Mouse (Mus musculus): ENCODE data around the gene Mrc1. TPM values are rescaled to one million over a fixed set of nuclear protein-coding genes. Genes with fewer than 3 reads are reported as not detected.

Mrc1 gene
- total and polyA plus RNA-seq, 3 experiments = 0.17 to 0.89 (median 0.73) TPM

- H3K27ac ChIP-seq (ENCODE audit: insufficient read depth, low read depth) = no peak overlapping the region
- no peak overlapping the region for H3K4me3 ChIP-seq (replicated peaks in 1 of 3; ENCODE audit: low read depth in 2 of 3, low read length in 2 of 3, poor library complexity in 1 of 3)
- no peaks in the 10 kb centered on the region for H3K36me3 ChIP-seq (replicated peaks in 1 of 2; ENCODE audit: control insufficient read depth in 1 of 2, insufficient read depth in 1 of 2, low read length in 1 of 2)
- TF ChIP-seq ETS1 (conservative IDR thresholded peaks at IDR 0.05; ENCODE audit: low read depth, low read length) (no peak), NELFE (IDR thresholded peaks at IDR 0.05; ENCODE audit: low read depth, low read length) (no peak)
- H3K4me2 ChIP-seq (ENCODE audit: insufficient read depth, low read depth, poor library complexity, severe bottlenecking) = no peak overlapping the region
- H3K9me3 ChIP-seq (replicated peaks; ENCODE audit: low read length) = no peaks in the 10 kb centered on the region
- in situ Hi-C loops (cut with MboI; ENCODE audit: low pct_ligation_motif_present, low pct_unique_long_range_greater_than_20kb, low sequenced_read_pairs) (no loop called here), dilution Hi-C loops (cut with MboI; ENCODE audit: extremely low pct_ligation_motif_present, extremely low pct_unique_long_range_greater_than_20kb, low sequenced_read_pairs) (no loop called here)
- no peak for DNase-seq (ENCODE audit: extremely low read depth)
- peaks cover 0 to 20% of the 10 kb centered on the region in 2 experiments; a peak in 2 of 4 replicates for H3K4me1 ChIP-seq (ENCODE audit: control insufficient read depth in 1 of 2, insufficient read depth in 2 of 2)
- no peak overlapping the region for H3K9ac ChIP-seq (ENCODE audit: insufficient read depth, low read depth)
- H3K27me3 ChIP-seq (replicated peaks) = no peaks in the 10 kb centered on the region
- no peaks in the 10 kb centered on the region for H3K79me2 ChIP-seq (replicated peaks; ENCODE audit: control insufficient read depth, extremely low read depth, insufficient read depth, poor library complexity, severe bottlenecking)
These were observed 46.6 kb downstream of the Mrc1 start for GRCm38 (mm10) chr2:14275796-14276195.

GRCm38 (mm10) chr2:14279256-14279655 lies 50.1 kb downstream of the Mrc1 start:
- no peak overlapping the region for H3K27ac ChIP-seq (ENCODE audit: insufficient read depth, low read depth)
- no peak overlapping the region for H3K4me2 ChIP-seq (ENCODE audit: insufficient read depth, low read depth, poor library complexity, severe bottlenecking)
- H3K4me1 ChIP-seq (ENCODE audit: control insufficient read depth in 1 of 2, insufficient read depth in 2 of 2) = peaks cover 3 to 32% of the 10 kb centered on the region in 2 experiments; a peak in 2 of 4 replicates
- H3K79me2 ChIP-seq (replicated peaks; ENCODE audit: control insufficient read depth, extremely low read depth, insufficient read depth, poor library complexity, severe bottlenecking) = no peaks in the 10 kb centered on the region
- DNase-seq (ENCODE audit: extremely low read depth) = no peak
- no peaks in the 10 kb centered on the region for H3K9me3 ChIP-seq (replicated peaks; ENCODE audit: low read length)
- TF ChIP-seq USF2 (conservative IDR thresholded peaks at IDR 0.05; ENCODE audit: low read depth, low read length) (no peak), NRF1 (IDR thresholded peaks at IDR 0.05; ENCODE audit: low read depth, low read length) (no peak), ZNF384 (IDR thresholded peaks at IDR 0.05; ENCODE audit: low read depth, low read length) (no peak), MEF2A (IDR thresholded peaks at IDR 0.05; ENCODE audit: borderline replicate concordance, low read depth, low read length) (no peak), SIN3A (IDR thresholded peaks at IDR 0.05; ENCODE audit: low read length) (no peak), TCF12 (IDR thresholded peaks at IDR 0.05; ENCODE audit: low read depth, low read length) (no peak), GABPA (IDR thresholded peaks at IDR 0.05; ENCODE audit: insufficient replicate concordance, low read depth, low read length) (no peak), CTCF (conservative IDR thresholded peaks at IDR 0.05 in 1 of 2, IDR thresholded peaks at IDR 0.05 in 1 of 2; ENCODE audit: low read depth in 2 of 2, low read length in 2 of 2) (no peak), MYC (IDR thresholded peaks at IDR 0.05; ENCODE audit: low read depth, low read length) (no peak), POLR2AphosphoS2 (IDR thresholded peaks at IDR 0.05; ENCODE audit: low read depth, low read length) (no peak), JUN (IDR thresholded peaks at IDR 0.05; ENCODE audit: insufficient read depth, low read depth, low read length) (no peak), ETS1 (conservative IDR thresholded peaks at IDR 0.05; ENCODE audit: low read depth, low read length) (no peak), ZMIZ1 (IDR thresholded peaks at IDR 0.05; ENCODE audit: low read depth, low read length) (no peak), MAX (IDR thresholded peaks at IDR 0.05; ENCODE audit: low read length) (no peak), NELFE (IDR thresholded peaks at IDR 0.05; ENCODE audit: low read depth, low read length) (no peak), PAX5 (IDR thresholded peaks at IDR 0.05; ENCODE audit: low read length) (no peak), MXI1 (IDR thresholded peaks at IDR 0.05; ENCODE audit: low read depth, low read length) (no peak)
- H3K4me3 ChIP-seq (replicated peaks in 1 of 3; ENCODE audit: low read depth in 2 of 3, low read length in 2 of 3, poor library complexity in 1 of 3) = no peak overlapping the region
- H3K36me3 ChIP-seq (replicated peaks in 1 of 2; ENCODE audit: control insufficient read depth in 1 of 2, insufficient read depth in 1 of 2, low read length in 1 of 2) = no peaks in the 10 kb centered on the region
- H3K9ac ChIP-seq (ENCODE audit: insufficient read depth, low read depth) = no peak overlapping the region
- no peaks in the 10 kb centered on the region for H3K27me3 ChIP-seq (replicated peaks)
- in situ Hi-C loops (cut with MboI; ENCODE audit: low pct_ligation_motif_present, low pct_unique_long_range_greater_than_20kb, low sequenced_read_pairs) = no loop called here
- dilution Hi-C loops (cut with MboI; ENCODE audit: extremely low pct_ligation_motif_present, extremely low pct_unique_long_range_greater_than_20kb, low sequenced_read_pairs) = no loop called here
